8 mouse cellular contexts compared by ENCODE assay signal in the genomic region with DNA sequence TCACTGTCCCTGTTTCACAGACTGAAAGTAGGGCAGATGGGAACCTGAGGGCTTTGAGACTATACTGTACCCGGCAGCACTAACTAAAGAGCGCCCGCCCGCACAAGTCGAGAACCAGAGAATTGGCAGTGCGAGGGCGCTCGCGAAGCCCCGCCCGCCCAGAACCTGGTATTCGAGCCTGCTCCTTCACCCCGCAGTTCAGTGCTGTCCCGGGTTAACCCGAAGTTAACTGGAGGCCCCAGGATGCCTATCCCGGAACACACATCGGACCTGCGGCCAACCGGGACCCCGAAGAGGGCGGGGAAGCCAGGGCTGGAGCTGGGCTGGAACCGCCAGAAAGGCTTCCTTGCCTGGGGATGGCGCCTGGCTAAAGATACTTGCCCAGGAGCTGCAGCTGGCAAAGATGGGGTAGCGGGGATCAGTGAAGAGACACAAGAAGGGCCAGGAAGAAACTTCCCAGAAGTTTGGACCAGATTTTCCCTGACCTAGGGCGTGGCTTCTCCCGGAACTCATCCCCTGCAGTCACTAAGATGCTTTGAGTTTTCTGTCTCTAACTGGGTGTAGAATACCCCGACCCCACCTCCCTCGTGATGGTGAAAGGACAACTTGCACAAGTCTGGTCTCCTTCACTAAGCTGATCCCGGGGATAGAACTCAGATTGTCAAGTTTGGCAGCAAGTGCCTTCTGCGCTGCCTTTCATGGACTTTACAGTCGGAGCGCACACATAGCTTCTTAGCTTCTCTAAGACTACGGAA. TPM values are rescaled to one million over a fixed set of nuclear protein-coding genes. Genes with fewer than 3 reads are reported as not detected.
DNase-seq lines count a peak whose midpoint lies in the region; ATAC-seq lines count a peak whose summit lies in the region.

A gene (plus strand): TSS at position 413 of the 755 bp plus-strand sequence.

- intact Hi-C loops in left cerebral cortex, postnatal 4 days (cut with DNase I): no loop called here

- 0% methylated on average over 33 of the region's 33 CpGs for whole genome bisulfite sequencing in intestine, embryonic 16.5 days
- WGBS in midbrain, embryonic 10.5 days: under 1% methylated on average over 33 of the region's 33 CpGs

- peak; percentile 61 for ATAC-seq in intestine, embryonic 16.5 days

- peak; percentile 88 to 95 for DNase-seq in adrenal gland, adult (ENCODE audit: inconsistent age in 2 of 2, low spot score in 1 of 2)
- DNase-seq in embryo, embryonic 10.5 days (ENCODE audit: low spot score): peak; percentile 89
- DNase-seq in gastrocnemius, postnatal 4 days (ENCODE audit: low spot score in 2 of 2): peak; percentile 69 to 85
- peak; percentile 76 for DNase-seq in left cerebral cortex, postnatal 4 days
- DNase-seq in midbrain, embryonic 10.5 days (ENCODE audit: low spot score): peak; percentile 79
- peak; percentile 73 for DNase-seq in right cerebral cortex, postnatal 36 days (ENCODE audit: low spot score in 2 of 2)
- DNase-seq in yolk sac, embryonic 10.5 days (ENCODE audit: low spot score): peak; percentile 63

- peaks cover 24% of the 10 kb centered on the region for H3K4me1 ChIP-seq in intestine, embryonic 16.5 days (ENCODE audit: control insufficient read depth, insufficient read depth, low read length)
- H3K4me1 ChIP-seq in midbrain, embryonic 10.5 days: peaks cover 47% of the 10 kb centered on the region

- H3K36me3 ChIP-seq in intestine, embryonic 16.5 days (ENCODE audit: control insufficient read depth, insufficient read depth, low read length): peaks cover 12% of the 10 kb centered on the region; the same call in 1 of the 2 replicates
- peaks cover 51% of the 10 kb centered on the region for H3K36me3 ChIP-seq in midbrain, embryonic 10.5 days

- H3K27me3 ChIP-seq in intestine, embryonic 16.5 days (replicated peaks; ENCODE audit: control insufficient read depth, insufficient read depth, low read length): no peaks in the 10 kb centered on the region
- H3K27me3 ChIP-seq in midbrain, embryonic 10.5 days (ENCODE audit: low read depth, poor library complexity, severe bottlenecking): no peaks in the 10 kb centered on the region; the same call in 1 of the 2 replicates

- no peaks in the 10 kb centered on the region for H3K9me3 ChIP-seq in intestine, embryonic 16.5 days (ENCODE audit: control insufficient read depth, low read length)
- no peaks in the 10 kb centered on the region for H3K9me3 ChIP-seq in midbrain, embryonic 10.5 days (replicated peaks)

- peak within 1 kb of the TSS; percentile 85 for H3K9ac ChIP-seq in intestine, embryonic 16.5 days (ENCODE audit: low read depth, low read length)

- H3K27ac ChIP-seq in intestine, embryonic 16.5 days (ENCODE audit: low read length): peak within 1 kb of the TSS; percentile 95
- H3K27ac ChIP-seq in midbrain, embryonic 10.5 days (replicated peaks): peak within 1 kb of the TSS; percentile 93

- peak within 1 kb of the TSS; percentile 62 for H3K4me3 ChIP-seq in intestine, embryonic 16.5 days (ENCODE audit: low read length)
- H3K4me3 ChIP-seq in midbrain, embryonic 10.5 days: peak within 1 kb of the TSS; percentile 93

- H3K4me2 ChIP-seq in intestine, embryonic 16.5 days (ENCODE audit: low read depth, low read length): peak within 1 kb of the TSS; percentile 99

RNA-seq across cellular contexts. Expression of the gene that starts here (rescaled TPM):
- 10 to 100 TPM; 17.8 to 19.1 TPM for total RNA-seq in gastrocnemius, postnatal 4 days (2021)
- polyA plus RNA-seq in intestine, embryonic 16.5 days (2015; fragmentation: Nextera tagmentation; extraction: Ambion mirVana): 14.0 and 14.9 TPM in 2 replicates
- total RNA-seq in left cerebral cortex, postnatal 4 days (2021): 10 to 100 TPM; 23.0 to 24.1 TPM
- polyA plus RNA-seq in midbrain, embryonic 10.5 days (2016; fragmentation: Nextera tagmentation; extraction: Ambion mirVana): 20.0 and 21.8 TPM in 2 replicates

Comparison
In these comparisons a context has a peak if more than half of its experiments do, and no peak if none do; other contexts are left out.
1. Peak in every context shown above with its lines: DNase-seq, ATAC-seq, H3K4me3 ChIP-seq and H3K27ac ChIP-seq.